Mouse (Mus musculus) heart, postnatal 14 days (tissue): Measurements from ENCODE around the gene Gm42669. TPM values are rescaled to one million over a fixed set of nuclear protein-coding genes. Genes with fewer than 3 reads are reported as not detected.

Experiments
- DNase-seq, 2 experiments: peaks; one replicate each; pipeline ENCODE4 v3.0.0; 2021 to 2022
- intact Hi-C: fragments of 180-260 bp; cut with DNase I; formaldehyde crosslinking; loops from one replicate; pipeline ENCODE4 v1.15.1; 2025
- total RNA-seq, 2 experiments: library from RNA; stranded (reverse); gene quantifications; 2 replicates each; pipeline ENCODE4 v1.2.3; 2021

The Gm42669 gene
- total RNA-seq, 2 experiments from 2014 or later: 0.07 to 0.12 TPM

DNA sequence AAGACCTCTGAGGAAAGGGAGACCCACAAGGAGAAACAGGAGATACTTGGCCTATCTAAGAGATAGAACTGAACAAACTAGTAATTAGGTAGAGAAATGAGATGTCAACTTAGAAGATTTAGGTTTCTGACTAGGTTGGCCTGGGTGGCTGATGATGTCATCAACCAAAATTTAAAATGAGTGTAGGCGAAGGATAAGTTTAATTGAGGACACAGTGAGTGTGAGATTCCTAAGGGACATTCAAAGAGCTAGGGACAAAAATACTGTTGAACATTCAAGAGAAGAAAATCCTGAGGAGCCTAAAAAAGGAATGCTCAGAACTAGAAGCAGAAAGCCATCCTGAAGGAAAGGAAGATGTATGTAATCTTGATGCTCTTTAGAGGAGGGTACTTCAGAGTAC, 8.7 kb downstream of the Gm42669 start:
- intact Hi-C loops: no loop called here
- no peak for DNase-seq

DNA sequence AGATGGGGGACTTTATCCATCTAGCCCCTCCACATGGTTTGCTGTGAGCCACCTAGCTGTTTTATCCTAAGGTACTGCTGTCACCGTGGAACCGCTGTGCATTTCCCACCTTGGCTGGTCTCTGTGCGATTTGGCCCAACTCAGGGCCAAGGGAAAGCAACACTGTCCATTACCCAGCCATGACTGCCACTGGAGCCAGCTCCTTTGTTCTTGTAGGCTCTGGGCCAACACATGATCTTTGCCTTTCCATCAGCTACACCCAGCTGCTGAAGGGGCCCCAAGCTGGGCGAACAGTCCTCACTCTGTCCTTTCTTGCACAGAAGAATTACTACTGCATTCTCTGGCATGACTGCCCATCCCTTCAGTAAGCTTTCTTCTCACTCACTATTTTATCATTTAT, 11.2 kb downstream of the Gm42669 start:
- intact Hi-C loops: no loop called here
- DNase-seq: no peak

DNA sequence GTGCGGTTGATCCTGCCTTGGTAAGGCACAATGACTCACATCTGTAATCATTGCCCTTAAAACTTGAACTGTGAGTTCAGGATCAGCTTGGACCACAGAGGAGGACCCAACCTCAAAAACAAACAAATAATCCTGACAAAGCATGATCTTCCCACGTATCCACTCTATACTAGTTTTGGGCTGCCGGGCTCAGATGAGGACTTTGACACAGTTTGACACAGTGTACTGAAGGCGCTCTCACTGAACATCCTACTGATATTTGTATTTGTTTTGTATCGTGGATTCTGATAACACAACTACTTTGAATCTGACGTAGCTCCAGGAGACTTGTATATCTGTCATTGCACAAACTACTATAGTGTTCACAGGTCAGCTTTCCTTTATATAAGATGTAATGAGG, 14.0 kb downstream of the Gm42669 start:
- no peak for DNase-seq
- intact Hi-C loops: no loop called here

DNA sequence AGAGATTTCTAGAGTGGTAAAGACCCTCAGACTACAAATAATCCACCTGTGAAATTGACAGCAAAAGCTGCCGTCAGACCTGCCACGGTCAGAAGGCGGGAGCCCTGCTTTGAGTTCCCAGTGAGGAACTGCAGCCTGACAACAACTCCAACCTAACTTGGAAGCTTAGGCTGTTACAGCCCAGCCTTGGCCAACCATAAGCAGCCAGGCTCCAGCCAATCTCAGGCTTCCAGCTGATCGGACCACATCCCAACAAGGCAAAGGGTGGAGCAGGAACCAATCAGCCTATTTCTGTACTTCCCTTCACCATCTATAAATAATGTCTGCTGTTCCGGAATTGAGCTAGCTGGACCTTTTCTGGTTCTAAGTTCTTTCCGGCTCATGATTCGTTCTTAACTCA, 14.5 kb downstream of the Gm42669 start:
- intact Hi-C loops: no loop called here

DNA sequence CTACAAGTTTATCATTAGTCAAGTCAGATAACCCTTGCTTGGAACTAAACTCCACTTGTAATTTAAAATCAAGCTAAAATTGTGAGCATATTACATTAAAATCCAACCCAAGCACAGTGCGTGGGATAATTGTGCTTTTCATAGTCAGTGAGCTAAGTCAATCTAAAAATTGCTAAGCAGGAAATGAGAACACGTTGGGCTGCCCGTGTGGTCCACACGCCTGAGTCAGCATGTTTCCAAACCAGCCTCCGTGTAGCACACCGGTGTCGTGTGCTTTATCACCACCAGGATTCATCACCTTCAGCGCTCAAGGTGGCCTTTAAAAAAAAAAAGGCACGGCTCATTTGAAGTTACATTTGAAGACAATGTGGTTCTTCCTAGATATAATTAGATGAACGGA, 16.9 kb downstream of the Gm42669 start:
- intact Hi-C loops: no loop called here
- no peak for DNase-seq

More for the DNA sequence above, 14.5 kb downstream of the Gm42669 start:
- peak; percentile 19 to 28 for DNase-seq

DNA sequence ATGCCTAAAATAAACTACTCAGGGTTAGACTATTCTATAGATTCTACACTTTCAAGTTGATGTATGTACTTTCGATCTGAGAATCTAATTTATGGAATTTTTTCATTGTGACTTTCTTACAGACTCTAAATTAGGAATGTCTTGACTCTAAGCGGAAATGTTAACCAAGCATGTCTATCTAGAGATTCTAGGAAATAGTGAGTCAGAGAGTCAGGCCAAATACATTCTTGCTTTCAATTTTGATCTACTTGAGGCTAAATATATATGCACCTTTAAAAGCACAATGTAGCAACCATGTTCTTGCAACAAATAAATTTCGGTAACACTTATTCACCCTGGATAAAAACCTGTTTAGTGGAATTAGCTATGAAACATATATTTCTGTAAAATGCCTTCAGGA, 21.4 kb downstream of the Gm42669 start:
- intact Hi-C loops: no loop called here
- no peak for DNase-seq

DNA sequence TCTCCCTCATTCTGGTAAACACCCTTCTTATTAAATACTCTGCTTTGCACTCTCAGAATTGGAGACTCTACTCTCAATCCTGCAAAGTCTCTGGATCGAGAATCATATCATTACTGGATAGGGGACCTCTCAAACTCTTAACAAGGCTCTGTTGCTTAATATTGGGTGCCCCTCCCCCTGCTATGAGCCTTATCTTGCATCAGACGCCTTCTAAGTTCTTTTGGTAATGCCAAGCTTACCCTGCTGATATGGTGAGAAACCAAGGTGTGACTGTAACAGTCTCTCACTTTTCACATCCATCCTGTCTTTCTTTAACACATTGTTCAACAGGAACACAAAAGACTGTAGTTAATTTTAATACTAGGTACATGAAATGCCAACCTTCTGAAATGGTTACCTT, 26.2 kb downstream of the Gm42669 start:
- no peak for DNase-seq
- intact Hi-C loops: no loop called here

DNA sequence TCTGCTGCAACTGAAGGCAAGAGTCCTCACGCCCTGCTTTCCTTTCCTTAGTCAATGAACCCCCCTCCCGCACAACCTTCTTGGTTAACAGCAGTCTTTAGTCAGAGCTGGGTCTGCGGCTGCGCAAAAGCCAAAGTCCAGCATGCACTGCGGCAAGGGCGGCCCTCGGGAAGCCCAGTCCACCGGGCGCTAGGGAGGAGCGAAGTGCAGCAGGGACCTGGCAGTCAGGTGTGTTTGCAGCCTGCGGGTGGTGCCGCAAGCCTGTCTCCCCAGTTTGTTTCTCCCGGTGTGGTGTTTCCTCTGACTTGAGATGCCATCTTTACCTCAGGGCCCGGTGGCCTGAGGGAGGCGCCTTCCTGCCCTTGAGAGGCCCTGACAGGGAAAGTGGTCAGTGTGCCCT, 27.2 kb downstream of the Gm42669 start, which contains the start of gene 1700028K03Rik:
Gene 1700028K03Rik, plus strand, starts transcription at position 129 of the 400 bp plus-strand sequence.
- intact Hi-C loops: no loop called here
- no peak for DNase-seq

DNA sequence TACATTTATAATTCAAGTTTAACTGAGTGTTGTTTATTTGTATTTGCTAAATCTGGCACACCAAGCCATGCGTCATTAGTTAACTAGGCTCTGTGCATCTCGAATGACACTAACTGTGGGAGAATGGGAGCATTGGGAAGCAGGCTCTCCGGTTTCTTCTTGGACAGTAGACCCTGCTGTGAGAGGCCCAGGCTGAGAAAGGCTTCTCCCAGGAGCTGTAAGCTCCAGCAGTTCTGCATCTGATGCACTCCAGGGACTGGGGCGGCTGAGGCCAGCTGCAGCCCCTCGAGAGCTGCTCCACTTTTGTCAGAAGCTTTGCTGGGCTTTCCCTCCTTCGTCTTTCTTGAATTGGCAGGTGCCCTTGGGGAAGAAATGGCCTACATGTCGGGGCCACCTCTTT, 34.3 kb downstream of the Gm42669 start:
- DNase-seq: peak; percentile 17 to 22
- intact Hi-C loops: no loop called here

DNA sequence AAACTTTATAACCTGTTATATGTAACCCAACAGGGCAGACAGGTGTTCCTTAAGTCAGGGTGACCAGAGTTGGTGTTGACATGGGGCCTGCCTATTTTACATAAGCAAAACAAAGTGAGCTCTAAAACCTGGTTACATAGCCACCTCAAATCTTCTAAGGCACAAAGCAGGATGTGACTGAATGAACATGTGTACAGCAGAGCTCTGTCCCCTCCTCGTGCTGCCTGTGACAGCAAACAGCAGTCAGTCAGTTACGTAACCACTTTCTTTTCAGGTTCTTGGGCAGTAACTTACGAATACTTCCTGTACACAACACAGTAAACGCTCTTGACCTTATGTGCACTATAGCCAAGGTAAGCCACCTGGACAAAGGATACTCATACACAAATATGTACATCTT, 38.5 kb downstream of the Gm42669 start:
- no peak for DNase-seq

DNA sequence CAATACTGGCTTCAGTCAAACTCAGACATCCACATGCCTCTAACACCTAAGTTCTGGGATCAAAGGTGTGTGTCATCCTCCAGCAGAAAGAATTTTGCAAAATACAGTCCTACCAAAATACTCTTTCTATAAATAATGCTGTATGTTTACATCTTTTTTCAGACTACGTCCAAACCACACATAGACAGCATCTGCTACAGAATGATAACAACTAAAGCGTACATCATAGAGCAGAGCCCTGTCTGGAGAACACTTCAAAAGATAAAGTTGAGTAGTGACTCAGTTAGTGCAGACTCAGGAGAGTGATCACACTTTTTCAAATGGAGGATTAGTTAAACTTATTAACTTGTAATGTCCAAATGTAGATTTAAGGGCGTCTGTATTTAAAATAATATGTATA, 40.5 kb downstream of the Gm42669 start:
- no peak for DNase-seq
- intact Hi-C loops: no loop called here

More for the DNA sequence above, 38.5 kb downstream of the Gm42669 start:
- intact Hi-C loops: no loop called here

DNA sequence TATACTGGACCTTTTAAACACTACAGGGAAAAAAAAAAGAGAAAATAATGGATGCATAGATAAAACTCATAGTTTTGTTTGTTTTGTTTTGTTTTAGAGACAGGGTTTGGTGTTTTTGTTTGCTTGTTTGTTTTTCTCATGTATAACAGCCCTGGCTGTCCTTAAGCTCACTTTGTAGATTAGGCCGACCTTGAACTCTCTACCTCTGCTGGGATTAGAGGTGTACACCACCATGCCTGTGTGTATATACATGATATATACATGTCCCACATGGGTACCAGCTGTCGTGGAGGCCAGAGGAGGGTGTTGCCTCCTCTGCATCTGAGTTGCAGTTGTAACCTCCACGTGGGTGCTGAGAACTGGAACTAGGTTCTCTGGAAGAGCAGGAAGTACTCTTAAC, 41.0 kb downstream of the Gm42669 start:
- DNase-seq: no peak
- intact Hi-C loops: no loop called here

DNA sequence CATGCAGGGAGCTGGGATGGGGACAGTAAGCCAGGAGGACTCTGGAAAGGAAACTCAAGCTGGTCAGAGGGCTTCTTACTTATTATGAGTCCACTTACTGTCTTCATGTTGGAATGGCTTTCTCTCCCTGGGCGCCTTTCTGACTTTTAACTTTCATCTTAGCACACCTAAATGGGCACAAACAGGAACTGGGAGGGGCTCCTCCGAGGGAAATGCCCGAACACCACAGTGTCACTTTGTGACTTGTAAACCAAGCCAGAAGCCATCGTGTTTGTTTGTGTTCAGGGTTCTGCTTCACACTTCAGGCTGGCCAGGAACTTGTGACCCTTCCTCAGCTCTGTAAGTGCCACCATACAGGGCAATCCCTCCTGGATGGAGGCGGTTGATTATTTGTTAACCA, 46.9 kb downstream of the Gm42669 start:
- intact Hi-C loops: no loop called here
- no peak for DNase-seq

DNA sequence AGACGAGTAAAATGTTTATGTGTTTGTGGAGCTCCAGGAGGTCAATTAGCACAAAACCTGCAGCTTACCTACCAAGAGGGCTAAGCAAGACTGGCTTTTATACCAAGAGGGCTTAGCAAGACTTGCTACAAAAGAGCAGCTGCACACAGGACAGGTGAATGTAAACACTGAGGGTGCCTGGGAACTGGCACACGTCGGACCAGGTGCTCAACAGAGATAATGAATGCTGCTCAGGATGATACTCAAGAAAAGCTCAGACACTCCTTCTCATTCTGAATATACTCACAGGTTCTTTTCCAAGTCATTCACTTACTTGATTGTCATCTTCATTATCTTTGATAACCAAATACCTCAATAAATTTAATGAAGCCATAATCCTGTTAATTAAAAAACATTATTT, 49.5 kb downstream of the Gm42669 start:
- DNase-seq: no peak
- intact Hi-C loops: no loop called here

DNA sequence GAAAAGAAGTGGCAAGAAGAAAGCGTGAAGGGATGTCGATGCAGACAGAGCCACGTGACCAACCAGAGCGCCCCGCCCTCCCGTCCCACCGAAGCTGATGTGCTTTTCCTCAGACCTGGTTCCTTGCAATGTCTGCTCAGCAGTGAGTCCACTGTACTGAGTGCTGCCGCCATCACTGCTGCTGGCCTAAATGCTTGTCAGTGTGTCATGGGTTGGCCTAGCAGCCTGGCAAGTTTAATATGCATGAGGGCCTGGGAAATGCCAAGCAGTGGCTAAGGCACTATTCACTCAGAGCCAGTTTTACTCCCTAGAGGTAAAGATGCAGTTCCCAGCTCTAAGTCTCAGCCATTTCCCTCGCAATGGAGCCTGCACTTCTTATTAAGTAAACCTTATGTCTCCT, 61.7 kb downstream of the Gm42669 start:
- DNase-seq: no peak
- intact Hi-C loops: no loop called here

DNA sequence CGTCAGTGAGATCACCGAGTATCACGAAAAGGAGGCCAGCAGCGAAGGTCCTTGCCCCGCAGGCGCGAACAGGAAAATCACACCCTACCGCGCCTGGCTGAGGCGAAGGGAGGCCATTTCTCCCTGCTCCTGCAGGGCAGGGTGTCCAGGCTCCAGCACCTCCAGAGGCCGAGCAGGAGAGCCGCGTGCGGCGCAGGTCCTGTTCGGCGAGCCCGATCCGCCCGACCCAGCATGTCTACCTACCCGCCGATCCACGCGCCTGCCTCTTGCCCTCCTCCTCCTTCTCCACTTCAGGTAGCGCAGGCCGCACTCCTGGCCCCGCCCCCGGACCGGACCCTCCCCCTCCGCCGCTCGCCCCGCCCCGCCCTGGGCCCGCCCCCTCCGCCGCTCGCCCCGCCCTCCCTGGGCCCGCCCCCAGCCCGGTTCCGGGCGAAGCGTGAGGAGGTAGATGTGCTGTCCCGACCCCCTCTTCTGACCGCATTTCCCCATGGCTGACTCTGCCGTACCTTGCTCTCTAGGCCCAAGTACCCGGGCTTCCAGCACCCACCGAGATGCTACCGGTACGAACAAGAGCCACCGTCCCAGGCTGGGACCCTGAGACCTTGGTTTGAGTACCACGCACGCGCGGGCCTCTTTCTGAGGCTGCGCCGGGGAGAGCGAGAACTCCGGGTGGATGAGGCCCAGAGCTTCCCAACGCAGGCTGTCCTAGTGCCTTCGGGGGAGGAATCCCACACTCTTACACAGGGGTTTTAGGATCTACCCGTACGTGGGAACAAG, 90.1 kb downstream of the Gm42669 start, which contains the start of the genes Rpap2 and Glmn:
Gene Rpap2, plus strand, starts transcription at position 73 of the 777 bp plus-strand sequence.
Gene Glmn, minus strand, starts transcription at position 588 of the 777 bp plus-strand sequence.
- peak; percentile 82 to 87 for DNase-seq
- intact Hi-C loops: no loop called here

DNA sequence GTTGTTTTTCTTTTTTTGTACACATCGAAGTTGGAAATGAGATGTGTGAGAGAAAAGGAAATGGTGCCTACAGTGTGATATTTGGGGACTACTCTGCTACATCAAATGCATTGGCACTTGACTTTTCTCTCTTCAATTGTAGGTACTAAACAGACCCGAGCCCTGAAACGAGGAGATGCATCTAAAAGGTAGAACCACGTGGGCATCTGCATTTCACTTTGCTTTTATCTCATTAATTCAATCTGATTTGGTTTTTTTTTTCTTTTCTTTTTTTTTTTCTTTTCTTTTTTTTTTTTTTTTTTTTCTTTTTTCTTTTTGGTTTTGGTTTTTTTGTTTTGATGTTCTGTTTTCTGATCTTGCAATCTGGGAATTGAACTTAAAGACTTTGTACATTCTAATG, 91.0 kb downstream of the Gm42669 start:
- no peak for DNase-seq
- intact Hi-C loops: no loop called here

DNA sequence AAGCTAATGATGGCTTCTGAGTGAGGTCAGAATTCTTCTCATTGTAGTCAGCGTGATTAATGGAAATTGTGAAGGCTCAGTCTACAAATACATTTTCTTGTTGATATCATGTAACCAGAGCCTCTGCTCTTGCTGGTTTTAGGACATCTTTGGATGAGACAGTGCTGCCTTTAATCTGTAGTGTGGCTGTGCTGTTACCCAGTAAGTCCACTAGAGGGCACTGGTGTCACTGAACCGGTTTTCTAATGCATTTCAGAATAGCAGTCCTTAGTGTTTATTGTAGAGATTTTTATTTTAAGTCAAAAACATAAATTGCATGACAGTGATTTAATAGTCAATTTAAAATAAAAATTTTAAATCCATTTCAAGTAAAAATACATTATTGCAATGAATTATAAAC, 103.8 kb downstream of the Gm42669 start:
- intact Hi-C loops: loop anchor here (5.0 kb wide), 2 partner anchors 181 to 281 kb away; no protein-coding TSS in a partner anchor
- DNase-seq: peak; percentile 54 to 61

DNA sequence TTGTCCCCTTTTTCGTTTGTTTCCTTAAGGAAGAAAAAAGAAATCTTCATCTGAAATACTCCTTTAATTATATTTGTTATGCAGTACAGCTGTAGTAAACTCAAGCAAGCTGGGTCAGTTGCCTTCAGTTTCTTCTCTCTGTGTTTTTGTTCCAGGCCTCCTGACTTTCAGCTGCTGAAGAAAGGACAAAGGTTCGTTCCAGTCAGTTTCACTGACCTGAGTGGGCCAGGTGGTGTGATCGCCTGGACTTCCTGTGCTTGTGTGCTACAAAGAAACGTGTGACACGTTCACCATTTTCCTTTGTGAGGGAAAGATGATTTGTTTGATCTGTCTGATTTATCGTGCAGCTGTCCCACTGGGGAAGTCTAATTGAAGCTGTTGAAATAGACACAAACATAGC, 110.6 kb downstream of the Gm42669 start:
- intact Hi-C loops: no loop called here
- no peak for DNase-seq

DNA sequence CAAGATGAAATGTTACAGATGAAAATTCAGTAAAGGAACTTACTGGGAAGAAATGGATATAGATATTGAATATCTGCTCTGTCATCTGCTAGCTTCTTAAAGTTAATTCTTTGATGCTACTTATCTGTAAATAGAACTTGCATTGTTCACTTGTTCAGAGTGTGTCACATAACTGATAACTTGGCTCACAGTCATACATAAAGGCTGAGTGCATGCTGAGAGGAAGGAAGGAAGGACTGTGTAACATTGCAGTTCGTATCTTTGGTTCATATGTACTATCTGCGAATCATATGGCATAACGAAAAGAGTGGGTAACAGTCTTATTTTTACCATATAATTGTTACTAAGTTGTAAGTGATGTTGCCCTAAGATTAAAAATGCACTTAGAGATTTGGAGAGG, 113.9 kb downstream of the Gm42669 start:
- intact Hi-C loops: no loop called here
- DNase-seq: no peak
